Mouse (Mus musculus) adrenal gland, postnatal 25 days (tissue): ENCODE measurements around the gene Gadl1. TPM values are rescaled to one million over a fixed set of nuclear protein-coding genes. Genes with fewer than 3 reads are reported as not detected.
A peak's percentile ranks its signal among the peaks of the same experiment; 100 is the strongest.
"Not testable (repeated sequence)": the region's sequence is repeated elsewhere in the genome, so short reads cannot be mapped to it uniquely, and the experiment has no call there.

ENCODE experiments used
- DNase-seq: peaks from one replicate; pipeline ENCODE4 v3.0.0; 2021; ENCODE audit warnings: mixed read lengths
- total RNA-seq: library from RNA; stranded (reverse); gene quantifications from 2 replicates; pipeline ENCODE4 v1.2.3, GENCODE M21; 2021

The Gadl1 gene
- total RNA-seq, 1 experiment from 2014 or later = 0.24 TPM

DNA sequence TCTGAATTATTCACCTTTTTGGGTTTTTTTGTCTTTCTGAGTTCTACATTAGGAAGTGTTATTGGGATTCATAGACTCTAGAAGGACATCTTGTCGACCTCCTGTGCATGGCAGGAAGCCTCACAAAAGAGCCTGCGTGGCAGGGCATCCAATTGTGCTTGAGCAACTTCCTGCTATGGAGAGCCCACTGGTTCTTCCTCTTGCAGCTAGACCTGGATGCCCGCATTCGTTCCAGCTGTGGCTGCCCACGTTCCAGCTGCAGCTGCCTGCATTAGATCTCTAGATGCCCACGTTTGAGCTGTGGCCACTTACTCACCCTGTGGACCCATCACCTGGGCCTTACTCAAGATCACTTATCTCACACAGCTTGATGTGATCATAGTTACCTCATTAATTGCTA lies 116.1 kb downstream of the Gadl1 start:
- no peak for DNase-seq

- DNase-seq = no peak
Measured at GRCm38 (mm10) chr9:116029076-116029475, 119.8 kb downstream of the Gadl1 start.

- DNase-seq = no peak
Measured at GRCm38 (mm10) chr9:116032711-116033110, 123.5 kb downstream of the Gadl1 start.

DNA sequence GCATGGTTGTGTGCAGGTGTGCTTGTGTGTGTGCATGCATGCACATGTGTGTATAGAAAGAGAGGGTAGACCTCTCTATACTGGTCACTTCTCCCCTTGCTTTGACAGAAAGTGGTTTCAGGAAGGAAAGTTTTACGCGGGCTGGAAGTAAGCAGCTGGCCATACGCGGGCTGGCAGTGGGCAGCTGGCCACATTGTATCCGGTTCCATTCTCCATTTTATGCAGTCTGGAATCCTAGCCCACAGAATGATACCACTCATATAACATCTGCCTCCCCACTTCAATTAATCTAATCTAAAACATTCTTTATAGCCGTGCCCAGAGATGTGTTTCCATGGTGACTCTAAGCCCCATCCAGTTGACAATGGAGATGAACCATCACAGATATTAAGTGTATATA lies 129.0 kb downstream of the Gadl1 start:
- DNase-seq = no peak

GRCm38 (mm10) chr9:116039981-116040380 lies 130.7 kb downstream of the Gadl1 start:
- DNase-seq = no peak

- DNase-seq = not testable (repeated sequence)
Measured at GRCm38 (mm10) chr9:116040852-116041251, 131.6 kb downstream of the Gadl1 start.

- no peak for DNase-seq
Measured at GRCm38 (mm10) chr9:116041369-116041768, 132.1 kb downstream of the Gadl1 start.

GRCm38 (mm10) chr9:116041787-116042186 lies 132.5 kb downstream of the Gadl1 start:
- DNase-seq = peak; percentile 86

- DNase-seq = no peak
Measured at GRCm38 (mm10) chr9:116049985-116050384, 140.7 kb downstream of the Gadl1 start.

GRCm38 (mm10) chr9:116053976-116054375 lies 144.7 kb downstream of the Gadl1 start:
- no peak for DNase-seq

- no peak for DNase-seq
Measured at GRCm38 (mm10) chr9:116058475-116058874, 149.2 kb downstream of the Gadl1 start.

GRCm38 (mm10) chr9:116059156-116059555 lies 149.9 kb downstream of the Gadl1 start:
- no peak for DNase-seq

GRCm38 (mm10) chr9:116060691-116061090 lies 151.4 kb downstream of the Gadl1 start:
- DNase-seq = no peak

GRCm38 (mm10) chr9:116064774-116065173 lies 155.5 kb downstream of the Gadl1 start:
- no peak for DNase-seq

DNA sequence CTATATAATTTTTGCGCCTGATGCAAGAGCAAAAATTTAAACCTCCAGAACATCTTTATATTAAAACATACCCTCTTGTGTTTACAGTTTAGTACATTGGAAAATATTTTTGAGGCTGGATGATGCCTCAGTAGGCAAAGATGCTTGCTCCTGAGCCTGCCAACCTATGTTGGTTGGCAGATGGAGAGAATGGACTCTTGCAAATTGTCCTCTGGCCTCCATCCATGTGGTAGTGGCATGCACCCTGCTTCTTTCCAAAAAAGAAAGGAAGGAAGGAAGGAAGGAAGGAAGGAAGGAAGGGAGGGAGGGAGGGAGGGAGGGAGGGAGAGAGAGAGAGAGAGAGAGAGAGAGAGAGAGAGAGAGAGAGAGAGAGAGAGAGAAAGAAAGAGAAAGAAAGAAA lies 162.3 kb downstream of the Gadl1 start:
- not testable (repeated sequence) for DNase-seq

DNA sequence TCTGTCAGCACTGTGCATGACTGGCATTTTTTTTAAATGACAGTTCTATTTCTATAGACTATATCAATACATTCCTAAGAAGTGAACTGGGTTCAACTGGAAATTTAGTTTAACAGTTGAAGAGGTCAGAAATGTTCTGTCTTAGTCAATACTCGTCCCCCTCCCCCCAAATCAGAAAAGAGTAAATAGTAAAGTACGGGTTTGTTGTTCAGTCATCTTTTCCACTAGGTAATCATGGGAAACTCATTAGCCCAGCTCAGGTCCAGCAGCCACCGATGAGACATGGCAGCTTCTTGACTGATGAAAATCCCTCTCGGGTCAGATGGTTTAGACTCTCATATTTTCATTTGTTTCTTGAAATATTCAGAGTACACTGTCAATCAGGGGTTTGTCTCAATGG lies 166.9 kb downstream of the Gadl1 start:
- no peak for DNase-seq

DNA sequence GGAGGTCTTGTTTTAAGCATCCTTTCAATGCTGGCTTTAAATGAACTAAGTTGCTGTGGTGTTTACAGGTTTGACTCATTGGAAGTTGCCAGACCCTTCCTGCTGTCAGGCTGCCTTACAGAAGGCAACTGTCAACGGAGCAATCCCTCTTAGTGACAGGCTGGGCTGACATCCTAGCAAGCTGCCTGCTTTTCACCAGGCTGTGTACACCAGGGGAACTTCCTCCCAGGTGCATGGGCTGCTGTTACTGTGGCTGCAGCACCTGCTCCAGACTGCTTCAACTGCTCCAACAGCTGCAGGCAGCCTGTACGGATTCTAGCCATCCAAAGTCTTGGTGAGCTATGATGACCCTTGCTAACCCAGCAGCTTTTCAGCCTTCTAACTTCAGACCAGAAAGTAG lies 167.7 kb downstream of the Gadl1 start:
- no peak for DNase-seq

GRCm38 (mm10) chr9:116077419-116077818 lies 168.2 kb downstream of the Gadl1 start:
- no peak for DNase-seq

GRCm38 (mm10) chr9:116081781-116082180 lies 172.5 kb downstream of the Gadl1 start:
- no peak for DNase-seq

DNA sequence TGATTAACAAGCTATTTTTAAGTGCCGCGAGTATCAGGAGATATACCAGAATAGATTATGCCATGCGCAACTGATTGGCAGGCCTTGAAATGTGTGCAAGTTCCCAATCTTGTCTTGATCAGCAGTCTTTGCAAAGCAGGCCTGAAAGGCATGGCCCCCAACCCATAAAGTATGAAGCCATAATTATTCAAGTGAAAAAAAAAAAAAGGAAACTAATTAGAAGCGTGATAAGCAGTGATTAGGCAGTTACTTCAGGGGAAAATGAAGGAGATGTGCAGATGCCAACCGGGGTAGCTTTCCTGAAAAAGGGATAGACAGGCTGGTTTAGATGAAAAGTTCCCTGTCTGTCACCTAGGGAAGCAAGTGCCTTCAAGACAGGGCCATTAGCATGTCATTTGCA lies 174.0 kb downstream of the Gadl1 start:
- DNase-seq = no peak

GRCm38 (mm10) chr9:116083726-116084323 lies 174.6 kb downstream of the Gadl1 start:
- no peak for DNase-seq

GRCm38 (mm10) chr9:116084324-116084931 lies 175.2 kb downstream of the Gadl1 start:
- no peak for DNase-seq

- DNase-seq = no peak
Measured at GRCm38 (mm10) chr9:116085999-116086398, 176.7 kb downstream of the Gadl1 start.

GRCm38 (mm10) chr9:116087263-116087662 lies 178.0 kb downstream of the Gadl1 start:
- no peak for DNase-seq
